Mouse (Mus musculus) embryo, embryonic 10.5 days (tissue): Measurements from ENCODE around the gene Hip1.
"Not testable (repeated sequence)": the region's sequence is repeated elsewhere in the genome, so short reads cannot be mapped to it uniquely, and the experiment has no call there.

Experiments
- DNase-seq: peaks from one replicate; pipeline ENCODE4 v3.0.0-alpha.2; 2015; ENCODE audit warnings: low spot score

The Hip1 gene

GRCm38 (mm10) chr5:135442430-135442829 is 102.5 kb downstream of the Hip1 start:
- no peak for DNase-seq

- DNase-seq = no peak
These were observed 109.9 kb downstream of the Hip1 start for GRCm38 (mm10) chr5:135435039-135435438.

DNA sequence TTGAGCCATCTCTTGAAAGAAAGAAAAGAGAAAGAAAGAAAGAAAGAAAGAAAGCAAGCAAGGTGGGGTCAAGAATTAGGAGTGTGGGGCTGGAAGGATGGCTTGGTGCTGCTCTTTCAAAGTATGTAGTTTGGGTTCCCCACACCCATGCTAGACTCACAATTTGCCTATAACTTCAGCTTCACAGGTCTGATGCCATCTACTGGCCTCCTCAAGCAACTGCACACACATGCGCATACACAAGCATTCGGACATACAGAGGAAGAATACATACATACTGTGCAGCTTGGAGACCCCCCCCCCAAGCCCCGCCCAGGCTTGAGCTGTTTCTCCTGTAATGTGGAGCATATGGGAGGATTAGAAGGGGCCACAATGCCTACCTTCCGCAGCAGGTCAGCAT is 111.1 kb downstream of the Hip1 start:
- no peak for DNase-seq

- no peak for DNase-seq
These were observed 113.8 kb downstream of the Hip1 start for GRCm38 (mm10) chr5:135431111-135431510.

- DNase-seq = peak; percentile 30
These were observed 116.1 kb downstream of the Hip1 start for GRCm38 (mm10) chr5:135428786-135429185.

DNA sequence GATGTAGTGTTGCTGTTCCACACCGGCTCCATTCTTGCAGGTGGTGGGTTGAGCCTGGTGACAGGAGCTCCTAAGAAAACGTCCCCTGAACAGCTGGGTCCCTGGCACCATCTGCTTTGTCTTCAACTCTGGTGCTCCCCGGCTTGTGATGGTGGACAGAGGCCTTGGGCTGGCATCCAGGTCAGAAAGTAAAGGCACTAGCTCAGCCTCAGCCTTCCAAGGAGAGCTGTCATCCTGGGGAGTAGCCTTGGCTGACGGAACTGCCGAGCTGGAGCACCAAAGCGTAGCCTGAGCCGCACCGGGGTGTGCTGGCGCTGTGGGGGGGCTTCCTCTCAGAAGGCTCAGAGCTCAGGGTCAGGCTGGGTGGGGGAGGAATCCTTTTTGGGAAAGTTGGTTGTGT is 134.7 kb downstream of the Hip1 start:
- no peak for DNase-seq

DNA sequence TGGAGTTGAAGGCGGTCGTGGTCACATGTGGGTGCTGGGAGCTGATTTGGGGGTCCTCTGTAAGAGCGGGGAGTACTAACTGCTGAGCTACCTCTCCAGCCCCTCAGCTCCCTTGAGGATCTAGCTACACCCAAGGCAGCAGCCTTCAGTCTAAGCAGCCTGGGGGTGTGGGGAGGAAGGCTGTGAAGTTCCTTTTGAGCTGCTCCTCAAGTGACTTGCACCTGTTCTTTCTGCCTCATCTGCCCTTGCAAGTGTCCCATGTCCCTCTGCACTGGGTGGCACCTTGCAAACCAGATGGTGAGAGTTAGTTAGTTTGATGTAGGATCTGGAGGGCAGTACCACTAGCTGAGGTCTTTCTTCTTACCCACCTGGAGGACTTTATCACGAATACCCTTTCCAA is 136.8 kb downstream of the Hip1 start:
- DNase-seq = no peak

GRCm38 (mm10) chr5:135405437-135405836 is 139.5 kb downstream of the Hip1 start:
- no peak for DNase-seq

GRCm38 (mm10) chr5:135404623-135405022 is 140.3 kb downstream of the Hip1 start:
- DNase-seq = peak; percentile 64

DNA sequence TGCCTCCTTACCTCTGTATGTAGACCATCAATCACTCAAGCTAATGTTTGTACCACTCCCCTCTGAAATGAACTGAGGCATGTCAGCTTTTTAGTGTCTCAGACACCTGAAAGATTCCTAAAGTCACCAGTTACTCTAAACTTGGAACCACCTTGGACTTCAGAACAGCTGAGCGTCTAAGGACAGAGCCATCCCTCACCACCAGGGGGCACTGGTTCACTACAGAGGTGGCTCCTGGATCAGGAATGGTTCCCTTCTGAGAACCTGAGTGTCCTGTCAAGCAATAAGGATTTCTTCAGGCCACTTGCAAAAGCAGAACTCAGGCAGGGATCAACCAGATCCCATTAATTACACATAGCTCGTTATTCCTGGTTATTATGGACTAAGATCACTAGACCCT is 144.7 kb downstream of the Hip1 start:
- peak; percentile 90 for DNase-seq

DNA sequence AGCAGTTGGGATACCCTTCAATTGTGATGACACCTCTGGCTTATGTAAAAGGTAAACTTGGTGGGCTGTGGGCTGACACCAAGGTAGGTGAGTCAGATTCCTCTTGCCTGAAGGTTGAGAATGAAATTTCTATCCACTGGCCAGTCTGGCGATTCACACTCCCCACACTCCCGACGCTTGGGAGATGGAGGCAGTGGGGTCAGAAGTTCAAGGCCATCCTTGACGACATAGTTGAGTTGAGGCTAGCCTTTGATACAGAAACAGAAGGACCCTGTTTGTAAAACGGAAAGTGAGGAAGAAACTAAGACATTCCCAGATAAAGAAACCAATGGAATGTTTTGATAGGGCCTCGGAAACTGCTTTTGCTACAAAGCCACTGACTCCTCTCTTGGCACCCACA is 145.5 kb downstream of the Hip1 start:
- DNase-seq = no peak

DNA sequence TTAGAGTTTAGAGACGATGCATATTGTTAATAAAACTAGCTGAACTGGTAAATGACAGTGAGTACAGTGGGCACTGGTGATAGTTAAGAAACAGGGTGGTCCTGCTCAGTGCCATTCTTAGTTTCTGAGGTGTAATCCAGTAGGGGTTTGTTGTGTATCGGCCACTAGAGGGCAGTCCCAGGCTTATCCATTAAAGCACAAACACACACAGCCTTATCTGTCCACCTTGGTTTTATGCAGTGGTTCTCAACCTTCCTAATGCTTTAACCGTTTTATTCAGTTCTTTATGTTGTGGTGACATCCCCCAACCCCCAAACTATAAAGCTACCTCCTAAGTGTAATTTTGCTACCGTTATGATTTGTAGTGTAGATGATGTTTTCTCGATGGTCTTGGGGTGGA is 149.1 kb downstream of the Hip1 start:
- peak; percentile 72 for DNase-seq

DNA sequence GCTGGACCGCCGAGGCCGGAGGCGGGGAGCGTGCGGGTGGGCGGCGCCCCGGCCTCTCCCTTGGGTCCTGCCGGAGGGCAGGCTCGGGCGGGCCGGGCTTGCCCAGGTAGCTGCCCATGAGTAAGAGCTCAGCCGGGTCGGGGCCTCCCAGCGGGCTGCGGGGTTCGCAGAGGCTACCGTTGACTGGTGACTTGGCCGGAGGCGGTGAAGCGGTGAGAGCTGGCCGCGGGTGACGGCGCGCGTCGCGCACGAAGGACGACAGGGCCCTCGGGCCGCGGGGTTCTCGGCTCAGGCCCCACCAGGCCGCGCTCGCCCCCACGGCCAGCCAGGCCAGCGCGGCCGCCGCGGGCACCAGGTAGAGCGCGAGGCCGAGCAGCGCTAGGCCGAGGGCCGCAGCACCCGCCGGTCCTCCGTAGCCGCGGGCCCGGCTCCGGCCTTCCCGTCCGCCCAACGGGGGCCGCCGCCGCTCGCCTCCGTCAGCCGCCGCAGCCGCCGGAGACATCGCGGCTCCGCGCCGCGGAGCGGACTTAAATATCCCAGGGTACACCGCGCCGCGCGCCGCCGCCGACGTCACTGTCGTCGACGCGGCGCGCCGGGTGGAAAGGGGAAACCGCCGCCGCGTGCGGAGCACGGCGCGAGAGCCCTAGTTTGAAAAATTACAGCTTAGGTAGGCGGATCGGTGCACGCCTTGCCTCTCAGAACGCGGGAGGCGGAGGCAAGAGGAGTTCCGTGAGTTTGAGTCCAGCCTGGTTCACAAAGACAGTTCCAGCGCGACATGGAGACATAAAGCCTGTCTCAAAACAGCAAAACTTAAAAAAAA is 150.7 kb downstream of the Hip1 start, which contains the start of gene Pom121:
Gene Pom121 (minus strand): TSS at position 543 of the 820 bp plus-strand sequence.
- DNase-seq = peak; percentile 93

- no peak for DNase-seq
These were observed 161.1 kb downstream of the Hip1 start for GRCm38 (mm10) chr5:135383771-135384170.

DNA sequence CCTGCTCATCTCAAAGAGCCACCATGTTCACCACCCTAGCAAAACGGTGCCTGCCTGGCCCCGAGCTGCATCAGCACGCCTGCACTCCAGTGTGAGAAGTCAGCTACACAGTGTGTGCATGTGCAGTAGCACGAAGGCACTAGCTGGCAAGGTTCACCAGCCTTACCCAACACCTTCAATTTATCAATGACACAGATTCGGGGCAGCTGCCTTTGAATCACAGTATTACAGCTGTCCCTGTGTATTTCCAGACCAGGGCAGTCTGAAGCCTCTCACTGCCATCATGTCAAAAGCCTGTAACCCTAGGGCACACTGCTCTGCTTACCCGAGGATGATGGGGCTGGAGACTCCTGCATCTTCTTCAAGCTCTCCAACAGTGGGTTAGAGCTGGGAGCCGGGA is 162.2 kb downstream of the Hip1 start:
- no peak for DNase-seq

- DNase-seq = no peak
These were observed 163.5 kb downstream of the Hip1 start for GRCm38 (mm10) chr5:135381356-135381925.

DNA sequence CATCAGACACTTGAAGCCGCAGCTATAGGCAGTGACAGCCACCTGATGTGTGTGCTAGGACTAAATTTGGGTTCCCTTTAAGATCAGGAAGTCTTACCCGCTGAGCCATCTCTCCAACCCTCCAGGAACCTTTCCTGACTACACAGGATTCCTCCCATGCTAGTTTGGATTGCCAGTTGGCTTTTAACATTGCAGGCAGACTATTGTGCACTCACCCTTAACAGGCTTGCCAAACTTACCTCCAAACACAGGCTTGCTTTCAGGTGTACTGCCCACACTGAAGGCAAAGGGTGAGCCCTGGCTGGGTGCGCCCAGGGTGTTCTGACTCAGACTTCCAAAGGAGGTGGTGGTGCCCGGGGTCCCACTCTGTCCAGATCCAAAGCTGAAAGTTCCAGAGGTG is 164.2 kb downstream of the Hip1 start:
- no peak for DNase-seq

DNA sequence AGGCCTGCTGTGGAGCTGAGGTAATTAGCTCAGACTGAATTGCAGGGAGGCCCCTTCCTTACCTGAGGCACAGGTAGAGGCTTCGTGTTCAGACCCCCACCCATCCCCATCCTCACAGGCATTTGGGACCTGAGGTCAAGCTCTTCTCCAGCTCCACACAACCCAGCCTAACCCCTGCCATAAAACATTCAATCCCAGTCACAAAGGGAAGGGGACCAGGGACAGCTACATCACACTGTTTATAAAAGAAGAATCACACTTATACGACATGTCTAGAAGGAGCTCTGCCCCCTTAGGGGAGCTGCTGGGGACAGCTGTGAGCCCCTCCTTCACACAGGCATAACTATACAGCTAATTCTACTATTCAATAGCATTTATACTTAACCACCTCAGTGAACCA is 168.6 kb downstream of the Hip1 start:
- DNase-seq = no peak

DNA sequence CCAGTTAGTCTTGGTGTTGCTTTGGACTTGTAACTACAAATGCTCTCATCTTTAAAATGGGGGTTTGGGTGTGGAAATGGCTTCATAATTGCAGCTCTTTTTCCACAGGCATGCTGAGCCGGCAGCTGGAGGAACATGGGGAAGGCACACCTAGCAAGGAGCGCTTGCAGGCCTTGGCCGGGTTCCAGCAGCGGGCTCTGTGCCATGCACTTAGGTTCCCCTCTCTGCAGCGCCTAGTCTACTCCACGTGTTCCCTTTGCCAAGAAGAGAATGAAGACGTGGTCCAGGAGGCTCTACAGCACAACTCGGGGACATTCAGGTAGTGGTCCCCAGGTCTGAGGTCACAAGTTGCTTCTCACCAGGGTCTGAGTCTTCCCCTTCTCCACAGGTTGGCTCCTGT is 169.8 kb downstream of the Hip1 start:
- no peak for DNase-seq

DNA sequence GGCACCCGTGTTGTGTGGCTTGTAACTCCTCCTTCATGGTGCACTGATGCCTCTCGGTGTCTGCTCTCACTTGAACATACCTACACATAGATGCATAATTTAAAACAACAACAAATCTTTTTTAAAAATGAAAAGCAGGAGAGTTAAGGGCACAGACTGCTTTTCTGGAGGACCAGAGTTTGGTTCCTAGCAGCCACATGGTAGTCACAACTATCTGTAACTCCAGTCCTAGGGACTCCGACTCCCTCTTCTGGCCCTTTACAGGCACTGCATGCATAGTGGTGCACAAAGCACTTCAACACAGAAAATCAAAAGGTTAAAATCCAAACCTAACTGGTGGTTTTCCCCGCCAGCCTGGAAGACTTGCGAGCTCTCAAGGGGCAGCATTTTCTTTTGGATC is 171.3 kb downstream of the Hip1 start:
- no peak for DNase-seq

DNA sequence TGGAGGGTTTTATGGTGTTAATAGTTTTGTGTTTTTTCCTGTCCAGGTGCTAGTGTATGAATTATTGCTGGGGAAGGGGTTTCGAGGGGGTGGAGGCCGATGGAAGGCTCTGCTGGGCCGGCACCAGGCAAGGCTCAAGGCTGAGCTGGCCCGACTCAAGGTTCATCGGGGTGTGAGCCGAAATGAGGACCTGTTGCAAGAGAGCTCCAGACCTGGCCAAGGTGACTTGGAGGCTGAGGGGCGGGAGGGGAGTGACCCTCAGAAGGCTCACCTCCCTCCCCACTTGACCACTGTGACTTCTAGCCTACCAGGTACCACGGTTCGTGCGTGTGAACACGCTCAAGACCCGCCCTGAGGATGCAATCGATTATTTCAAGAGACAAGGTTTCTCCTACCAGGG is 173.7 kb downstream of the Hip1 start:
- DNase-seq = no peak

GRCm38 (mm10) chr5:135369787-135370654 is 174.9 kb downstream of the Hip1 start, which contains the start of gene Nsun5:
Nsun5 (plus strand) TSS chr5:135369953.
- DNase-seq = peak; percentile 98

DNA sequence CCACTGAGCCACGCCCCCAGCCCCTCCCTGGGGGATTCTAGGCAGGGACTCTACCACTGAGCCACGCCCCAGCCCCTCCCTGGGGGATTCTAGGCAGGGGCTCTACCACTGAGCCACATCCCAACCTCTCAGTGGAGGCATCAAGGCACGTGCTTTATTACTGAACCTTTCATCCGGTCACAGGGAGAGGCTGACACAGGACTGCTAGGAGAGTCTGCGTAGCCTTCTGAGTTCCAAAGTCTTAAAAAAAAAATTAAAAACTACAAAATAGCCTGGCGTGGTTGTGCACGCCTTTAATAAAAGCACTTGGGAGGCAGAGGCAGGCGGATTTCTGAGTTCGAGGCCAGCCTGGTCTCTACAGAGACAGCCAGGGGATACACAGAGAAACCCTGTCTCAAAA is 175.7 kb downstream of the Hip1 start:
- not testable (repeated sequence) for DNase-seq
